18 mouse cellular contexts compared by ENCODE assay signal in genomic region chr10:84871285-84871684, GRCm38 (mm10). TPM values are rescaled to one million over a fixed set of nuclear protein-coding genes. Genes with fewer than 3 reads are reported as not detected.
A peak's percentile ranks its signal among the peaks of the same experiment; 100 is the strongest.
DNase-seq lines count a peak whose midpoint lies in the region; ATAC-seq lines count a peak whose summit lies in the region.
"Had no signal": no experiment of that assay in that cellular context is flagged by ENCODE, and none has a peak within 500 bp of the region (broad histone marks: within the 10 kb centered on the region; RNA-seq: fewer than 3 reads in every experiment).

No protein-coding gene starts in this region.

- H3K27ac ChIP-seq in hindbrain, embryonic 10.5 days: peak overlapping the region; percentile 41
- H3K27ac ChIP-seq in midbrain, embryonic 13.5 days: peak overlapping the region; percentile 44; the same call in 1 of the 2 replicates
- H3K27ac ChIP-seq in limb, embryonic 10.5 days: no peak overlapping the region
- H3K27ac ChIP-seq: heart, embryonic 13.5 days; macrophage had no signal

- H3K9me3 ChIP-seq in hindbrain, embryonic 10.5 days: no peaks in the 10 kb centered on the region
- H3K9me3 ChIP-seq in midbrain, embryonic 13.5 days: no peaks in the 10 kb centered on the region
- no peaks in the 10 kb centered on the region for H3K9me3 ChIP-seq in limb, embryonic 10.5 days (replicated peaks)
- H3K9me3 ChIP-seq: G1E; heart, embryonic 13.5 days had no signal

- H3K27me3 ChIP-seq in hindbrain, embryonic 10.5 days (ENCODE audit: insufficient read depth, poor library complexity, severe bottlenecking): no peaks in the 10 kb centered on the region
- no peaks in the 10 kb centered on the region for H3K27me3 ChIP-seq in midbrain, embryonic 13.5 days
- no peaks in the 10 kb centered on the region for H3K27me3 ChIP-seq in limb, embryonic 10.5 days (ENCODE audit: low read depth, poor library complexity, severe bottlenecking)

- DNase-seq in Muller cell, postnatal 12 days (ENCODE audit: inconsistent ontology term): peak; percentile 93
- peak; percentile 30 for DNase-seq in embryo, embryonic 9.5 days (ENCODE audit: extremely low spot score)
- peak; percentile 24 for DNase-seq in hindbrain, embryonic 10.5 days (ENCODE audit: low spot score)
- DNase-seq in gastrocnemius, postnatal 4 days (ENCODE audit: low spot score in 2 of 2): no peak
- no peak for DNase-seq in limb, embryonic 10.5 days (ENCODE audit: low spot score)
- no peak for DNase-seq in frontal cortex, adult 2 months (ENCODE audit: extremely low spot score in 1 of 2, low spot score in 1 of 2)
- DNase-seq in cerebellum, postnatal 36 days: no peak
- DNase-seq: cerebellum, postnatal 25 days; gastrocnemius, postnatal 10 days; left cerebral cortex, postnatal 4 days; right cerebral cortex, postnatal 25 days; thymus, postnatal 14 days had no signal

- no peak overlapping the region for H3K4me3 ChIP-seq in hindbrain, embryonic 10.5 days
- H3K4me3 ChIP-seq in midbrain, embryonic 13.5 days (replicated peaks): no peak overlapping the region
- H3K4me3 ChIP-seq in limb, embryonic 10.5 days: no peak overlapping the region
- H3K4me3 ChIP-seq: erythroblast, embryonic 14.5 days; heart, embryonic 13.5 days had no signal

- H3K36me3 ChIP-seq in hindbrain, embryonic 10.5 days: peaks cover 94% of the 10 kb centered on the region
- peaks cover 20% of the 10 kb centered on the region for H3K36me3 ChIP-seq in midbrain, embryonic 13.5 days
- H3K36me3 ChIP-seq in limb, embryonic 10.5 days: no peaks in the 10 kb centered on the region
- H3K36me3 ChIP-seq: G1E; heart, embryonic 13.5 days had no signal

- ATAC-seq in midbrain, embryonic 13.5 days: peak; percentile 82
- ATAC-seq: activated CD4-positive, CD25-positive, alpha-beta regulatory T cell, adult 4 months had no signal

- no peak overlapping the region for H3K9ac ChIP-seq in midbrain, embryonic 13.5 days (replicated peaks)
- H3K9ac ChIP-seq: heart, embryonic 13.5 days had no signal

- H3K4me2 ChIP-seq in midbrain, embryonic 13.5 days (replicated peaks): peak overlapping the region; percentile 32
- H3K4me2 ChIP-seq: heart, embryonic 13.5 days had no signal

- 22% methylated on average over 12 of the region's 12 CpGs for WGBS in hindbrain, embryonic 10.5 days
- WGBS in midbrain, embryonic 13.5 days: 18% methylated on average over 12 of the region's 12 CpGs
- 69% methylated on average over 12 of the region's 12 CpGs for WGBS in limb, embryonic 10.5 days

- H3K4me1 ChIP-seq in hindbrain, embryonic 10.5 days (replicated peaks): peaks cover 23% of the 10 kb centered on the region
- peaks cover 16% of the 10 kb centered on the region for H3K4me1 ChIP-seq in midbrain, embryonic 13.5 days (replicated peaks)
- peaks cover 8% of the 10 kb centered on the region; the same call in 1 of the 2 replicates for H3K4me1 ChIP-seq in limb, embryonic 10.5 days
- H3K4me1 ChIP-seq: heart, embryonic 13.5 days had no signal

RNA-seq across cellular contexts. Expression of gene Ric8b, which starts 46.1 kb away (rescaled TPM):
- polyA plus RNA-seq in hindbrain, embryonic 10.5 days (2016; fragmentation: Nextera tagmentation; extraction: Ambion mirVana): 27.4 and 29.5 TPM in 2 replicates
- polyA plus RNA-seq in midbrain, embryonic 13.5 days (2015; fragmentation: Nextera tagmentation; extraction: Ambion mirVana): 44.9 and 49.9 TPM in 2 replicates
- total RNA-seq in gastrocnemius, postnatal 4 days (2021): 10 to 100 TPM; 44.9 to 50.1 TPM
- 25.1 and 28.5 TPM in 2 replicates for polyA plus RNA-seq in limb, embryonic 10.5 days (2016; fragmentation: Nextera tagmentation; extraction: Ambion mirVana)
- polyA plus RNA-seq in frontal cortex, adult 2 months (2012; rRNA removed): 39.6 and 41.1 TPM in 2 replicates

Comparison
In these comparisons a context has a peak if more than half of its experiments do, and no peak if none do; other contexts are left out.
1. DNase-seq: peak in Muller cell, postnatal 12 days (single experiment), embryo, embryonic 9.5 days (single experiment) and hindbrain, embryonic 10.5 days (single experiment); none in gastrocnemius, postnatal 4 days (0 of 2), limb, embryonic 10.5 days (single experiment), frontal cortex, adult 2 months (0 of 2) and cerebellum, postnatal 36 days (0 of 2).